Mouse (Mus musculus): ENCODE measurements around the gene Raly. TPM values are rescaled to one million over a fixed set of nuclear protein-coding genes. Genes with fewer than 3 reads are reported as not detected.

The Raly gene
- total and polyA plus RNA-seq, 3 experiments: 83.4 to 92.7 (median 89.8) TPM

- Histone ChIP-seq H3K36me3 (ENCODE audit: control insufficient read depth, insufficient read depth, low read length) (no peaks in the 10 kb centered on the region), H3K79me2 (replicated peaks; ENCODE audit: control insufficient read depth, insufficient read depth, low read length) (no peaks in the 10 kb centered on the region), H3K27me3 (ENCODE audit: control insufficient read depth, insufficient read depth, low read length) (no peaks in the 10 kb centered on the region), H3K9ac (ENCODE audit: low read depth, low read length) (no peak overlapping the region), H3K4me3 (no peak overlapping the region), H3K4me1 (ENCODE audit: control insufficient read depth, insufficient read depth, low read length) (no peaks in the 10 kb centered on the region), H3K27ac (no peak overlapping the region)
- intact Hi-C loops (cut with DNase I): loop anchor here (5.0 kb wide), 1 partner anchor 33 kb away; no protein-coding TSS in a partner anchor
- no peak for TF ChIP-seq EP300 (IDR thresholded peaks at IDR 0.05; ENCODE audit: insufficient read depth, low read depth, low read length)
- TF ChIP-seq POLR2A (IDR thresholded peaks at IDR 0.05; ENCODE audit: insufficient read depth, low read depth, low read length): no peak
- peak; percentile 27 for TF ChIP-seq CTCF (IDR thresholded peaks at IDR 0.05)
- DNase-seq: no peak
- 74% methylated on average over 6 of the region's 6 CpGs for WGBS
Observed at GRCm38 (mm10) chr2:154909789-154910188, 118.9 kb downstream of the Raly start.

DNA sequence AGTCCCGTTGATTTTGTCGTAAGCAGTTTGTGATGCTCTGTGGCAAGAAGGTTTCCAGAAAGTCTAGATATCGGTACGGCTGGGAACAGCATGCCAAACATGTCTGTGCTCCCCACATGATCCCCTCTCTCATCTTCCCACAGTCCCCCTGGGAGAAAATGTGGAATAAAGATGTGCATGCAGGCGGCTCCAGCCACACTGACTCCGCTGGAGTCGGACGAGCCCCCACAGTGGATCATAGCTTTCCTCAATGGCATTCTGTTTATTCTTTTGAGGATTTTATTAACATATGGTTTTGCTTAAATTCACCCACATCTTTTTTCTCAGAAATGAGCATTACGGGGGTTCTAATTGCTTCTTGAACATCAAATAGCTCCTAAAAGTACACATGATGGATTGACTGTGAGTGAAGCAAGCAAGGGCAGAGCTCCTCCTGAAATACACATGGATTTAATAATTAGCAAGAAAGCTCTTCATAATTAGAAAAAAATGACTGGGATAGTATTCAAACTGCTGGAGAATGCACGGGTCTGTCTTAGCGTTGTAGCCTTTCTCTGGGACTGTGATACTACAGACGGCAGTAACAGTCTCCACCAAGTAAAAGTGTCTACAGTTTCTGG is 125.1 kb downstream of the Raly start:
- H3K4me1 ChIP-seq (ENCODE audit: control insufficient read depth, insufficient read depth, low read length): no peaks in the 10 kb centered on the region
- H3K9ac ChIP-seq (ENCODE audit: low read depth, low read length): no peak overlapping the region
- H3K79me2 ChIP-seq (replicated peaks; ENCODE audit: control insufficient read depth, insufficient read depth, low read length): no peaks in the 10 kb centered on the region
- H3K36me3 ChIP-seq (ENCODE audit: control insufficient read depth, insufficient read depth, low read length): no peaks in the 10 kb centered on the region
- no peak for DNase-seq
- intact Hi-C loops (cut with DNase I): loop anchor here (2.0 kb wide), 1 partner anchor 27 kb away; no protein-coding TSS in a partner anchor
- no peak for TF ChIP-seq CTCF (IDR thresholded peaks at IDR 0.05)
- 73% methylated on average over 12 of the region's 12 CpGs for WGBS
- H3K27me3 ChIP-seq (ENCODE audit: control insufficient read depth, insufficient read depth, low read length): no peaks in the 10 kb centered on the region
- H3K4me3 ChIP-seq: no peak overlapping the region
- no peak overlapping the region for H3K27ac ChIP-seq

DNA sequence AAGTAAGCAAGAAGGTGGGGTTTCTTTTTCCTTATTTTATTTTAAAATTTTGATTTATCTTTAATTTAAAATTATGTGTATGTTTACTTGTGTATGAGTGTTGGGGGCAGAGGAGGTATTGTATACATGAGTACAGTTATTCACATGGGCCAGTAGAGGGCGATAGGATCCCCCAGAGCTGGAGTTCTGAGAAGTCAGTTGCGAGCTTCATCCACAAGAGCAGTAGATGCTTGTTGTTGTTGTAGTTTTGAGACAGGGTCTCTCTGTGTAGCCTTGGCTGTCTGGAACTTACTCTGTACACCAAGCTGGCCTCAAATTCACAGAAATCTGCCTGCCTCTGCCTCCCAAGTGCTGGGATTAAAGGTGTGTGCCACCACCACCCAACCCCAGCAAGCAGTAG is 125.7 kb downstream of the Raly start:
- Histone ChIP-seq H3K4me1 (ENCODE audit: control insufficient read depth, insufficient read depth, low read length) (no peaks in the 10 kb centered on the region), H3K9ac (ENCODE audit: low read depth, low read length) (no peak overlapping the region), H3K27me3 (ENCODE audit: control insufficient read depth, insufficient read depth, low read length) (no peaks in the 10 kb centered on the region), H3K27ac (no peak overlapping the region), H3K36me3 (ENCODE audit: control insufficient read depth, insufficient read depth, low read length) (no peaks in the 10 kb centered on the region), H3K79me2 (replicated peaks; ENCODE audit: control insufficient read depth, insufficient read depth, low read length) (no peaks in the 10 kb centered on the region), H3K4me3 (no peak overlapping the region)
- DNase-seq: no peak
- peak; percentile 70 for TF ChIP-seq CTCF (IDR thresholded peaks at IDR 0.05)
- no peak for TF ChIP-seq POLR2A (IDR thresholded peaks at IDR 0.05; ENCODE audit: insufficient read depth, low read depth, low read length)
- intact Hi-C loops (cut with DNase I): loop anchor here (2.0 kb wide), 1 partner anchor 26 kb away; no protein-coding TSS in a partner anchor
- WGBS: 16% methylated on average over 2 of the region's 2 CpGs

Other genes starting within 250 kb of the Raly start
- not detected for gene 1700003F12Rik, start 244.0 kb upstream of the Raly start, total RNA-seq (2021)
- gene 1700003F12Rik, start 244.0 kb upstream of the Raly start, polyA plus RNA-seq (2012; rRNA removed): 0.39 TPM in 1 of 2 replicates, not detected in the other
- not detected for gene Actl10, start 239.3 kb upstream of the Raly start, total RNA-seq (2021)
- gene Actl10, start 239.3 kb upstream of the Raly start, polyA plus RNA-seq (2012; rRNA removed): not detected in 2 replicates
- gene Necab3, start 232.2 kb upstream of the Raly start, total RNA-seq (2021): under 1 TPM; 0.20 to 0.23 TPM
- 0.90 and 1.7 TPM in 2 replicates for gene Necab3, start 232.2 kb upstream of the Raly start, polyA plus RNA-seq (2012; rRNA removed)
- under 1 TPM; 0.39 to 0.70 TPM for gene E2f1, start 221.2 kb upstream of the Raly start, total RNA-seq (2021)
- 1.1 and 1.2 TPM in 2 replicates for gene E2f1, start 221.2 kb upstream of the Raly start, polyA plus RNA-seq (2012; rRNA removed)
- 10 to 100 TPM; 20.9 to 21.5 TPM for gene Pxmp4, start 187.4 kb upstream of the Raly start, total RNA-seq (2021)
- gene Pxmp4, start 187.4 kb upstream of the Raly start, polyA plus RNA-seq (2012; rRNA removed): 47.2 and 49.9 TPM in 2 replicates
- 1 to 10 TPM; 2.7 to 3.1 TPM for gene Zfp341, start 177.8 kb upstream of the Raly start, total RNA-seq (2021)
- 4.0 and 4.9 TPM in 2 replicates for gene Zfp341, start 177.8 kb upstream of the Raly start, polyA plus RNA-seq (2012; rRNA removed)
- not detected for gene 4930519P11Rik, start 177.7 kb upstream of the Raly start, total RNA-seq (2021)
- 0.57 TPM in 1 of 2 replicates, not detected in the other for gene 4930519P11Rik, start 177.7 kb upstream of the Raly start, polyA plus RNA-seq (2012; rRNA removed)
- 100 to 1,000 TPM; 106 to 124 TPM for gene Chmp4b, start 139.4 kb upstream of the Raly start, total RNA-seq (2021)
- gene Chmp4b, start 139.4 kb upstream of the Raly start, polyA plus RNA-seq (2012; rRNA removed): 64.4 and 89.4 TPM in 2 replicates
- not detected for gene Gm14214, start 21.1 kb upstream of the Raly start, total RNA-seq (2021)
- not detected in 2 replicates for gene Gm14214, start 21.1 kb upstream of the Raly start, polyA plus RNA-seq (2012; rRNA removed)
- gene a, start 306 bp downstream of the Raly start, total RNA-seq (2021): not detected
- gene a, start 306 bp downstream of the Raly start, polyA plus RNA-seq (2012; rRNA removed): not detected in 2 replicates
- 10 to 100 TPM; 49.0 to 56.6 TPM for gene Eif2s2, start 101.8 kb downstream of the Raly start, total RNA-seq (2021)
- 12.0 and 22.1 TPM in 2 replicates for gene Eif2s2, start 101.8 kb downstream of the Raly start, polyA plus RNA-seq (2012; rRNA removed)
- gene Gm14226, start 227.2 kb downstream of the Raly start, total RNA-seq (2021): under 1 TPM; 0.16 to 0.20 TPM
- 0.16 and 0.18 TPM in 2 replicates for gene Gm14226, start 227.2 kb downstream of the Raly start, polyA plus RNA-seq (2012; rRNA removed)

Data from heart, adult 2 months (tissue).